16 mouse cellular contexts compared by ENCODE assay signal in genomic region chr13:76021782-76022181, GRCm38 (mm10). TPM values are rescaled to one million over a fixed set of nuclear protein-coding genes. Genes with fewer than 3 reads are reported as not detected.
DNase-seq lines count a peak whose midpoint lies in the region; ATAC-seq lines count a peak whose summit lies in the region.
"Had no signal": no experiment of that assay in that cellular context is flagged by ENCODE, and none has a peak within 500 bp of the region (broad histone marks: within the 10 kb centered on the region; RNA-seq: fewer than 3 reads in every experiment).

No protein-coding gene starts in this region.

- 0 out of 2 replicates have a peak, but pooled peaks cover 4% of the 10 kb centered on the region for H3K27me3 ChIP-seq in neural tube, embryonic 15.5 days (replicated peaks)
- H3K27me3 ChIP-seq: embryonic facial prominence, embryonic 15.5 days; heart, embryonic 15.5 days had no signal

- H3K36me3 ChIP-seq in neural tube, embryonic 15.5 days, result no peaks in the 10 kb centered on the region
- H3K36me3 ChIP-seq: embryonic facial prominence, embryonic 15.5 days; heart, embryonic 15.5 days had no signal

- 94% methylated on average over 2 of the region's 2 CpGs for WGBS in neural tube, embryonic 15.5 days

- peaks cover 11% of the 10 kb centered on the region for H3K4me1 ChIP-seq in neural tube, embryonic 15.5 days

- DNase-seq in frontal cortex, postnatal 25 days (ENCODE audit: low spot score in 2 of 2), result no peak
- peak; percentile 10 to 21 for DNase-seq in layer of hippocampus, postnatal 10 days (ENCODE audit: low spot score in 2 of 2)
- no peak for DNase-seq in layer of hippocampus, adult 9-10 months (ENCODE audit: low spot score)
- DNase-seq in 3T3-L1 (ENCODE audit: low read depth, low spot score) (peak; percentile 66), NIH3T3 (ENCODE audit: low read depth) (peak; percentile 64)
- DNase-seq in spleen, adult 18-20 months, result no peak
- DNase-seq: right cerebral cortex, postnatal 14 days had no signal

- H3K9ac ChIP-seq in neural tube, embryonic 15.5 days (replicated peaks), result no peak overlapping the region
- H3K9ac ChIP-seq: embryonic facial prominence, embryonic 15.5 days; heart, embryonic 15.5 days had no signal

- H3K27ac ChIP-seq in neural tube, embryonic 15.5 days (replicated peaks), result no peak overlapping the region
- H3K27ac ChIP-seq: embryonic facial prominence, embryonic 15.5 days; heart, embryonic 15.5 days; macrophage had no signal

- no peak overlapping the region for H3K4me3 ChIP-seq in neural tube, embryonic 15.5 days (replicated peaks)
- H3K4me3 ChIP-seq: embryonic facial prominence, embryonic 15.5 days; heart, embryonic 15.5 days had no signal

- no peaks in the 10 kb centered on the region for H3K9me3 ChIP-seq in neural tube, embryonic 15.5 days (replicated peaks)
- H3K9me3 ChIP-seq: embryonic facial prominence, embryonic 15.5 days; heart, embryonic 15.5 days had no signal

- peak; percentile 39; the same call in 1 of the 2 replicates for ATAC-seq in frontal cortex, adult (ENCODE audit: low TSS enrichment)
- no peak for ATAC-seq in neural tube, embryonic 15.5 days (ENCODE audit: low FRiP score)
- ATAC-seq: intestine, embryonic 16.5 days had no signal

- H3K4me2 ChIP-seq in neural tube, embryonic 15.5 days, result no peak overlapping the region
- H3K4me2 ChIP-seq: embryonic facial prominence, embryonic 15.5 days; heart, embryonic 15.5 days had no signal

RNA-seq across cellular contexts. Expression of gene Rfesd, which starts 3.3 kb away (rescaled TPM):
- 10 to 100 TPM; 19.7 to 20.4 TPM for total RNA-seq in layer of hippocampus, postnatal 10 days (2021)
- polyA plus RNA-seq in neural tube, embryonic 15.5 days (2015; fragmentation: Nextera tagmentation; extraction: Ambion mirVana), result 19.9 and 21.0 TPM in 2 replicates

RNA-seq across cellular contexts. Expression of gene Gpr150, which starts 35.0 kb away (rescaled TPM):
- total RNA-seq in layer of hippocampus, postnatal 10 days (2021), result 1 to 10 TPM; 4.5 to 4.7 TPM
- 4.7 and 4.9 TPM in 2 replicates for polyA plus RNA-seq in neural tube, embryonic 15.5 days (2015; fragmentation: Nextera tagmentation; extraction: Ambion mirVana)
- total RNA-seq: adrenal gland, adult 18-20 months had no signal
- polyA plus RNA-seq: embryonic facial prominence, embryonic 15.5 days; heart, embryonic 15.5 days; macrophage; testis, adult 2 months had no signal

RNA-seq across cellular contexts. Expression of gene Spata9, which starts 54.8 kb away (rescaled TPM):
- total RNA-seq in layer of hippocampus, postnatal 10 days (2021), result under 1 TPM; 0.51 to 0.62 TPM
- polyA plus RNA-seq in neural tube, embryonic 15.5 days (2015; fragmentation: Nextera tagmentation; extraction: Ambion mirVana), result 1.6 and 3.1 TPM in 2 replicates
- total RNA-seq: adrenal gland, adult 18-20 months; left cerebral cortex, postnatal 36 days had no signal
- polyA plus RNA-seq: macrophage had no signal

Comparison
In these comparisons a context has a peak if more than half of its experiments do, and no peak if none do; other contexts are left out.
1. DNase-seq: peak in layer of hippocampus, postnatal 10 days (2 of 2), 3T3-L1 (single experiment) and NIH3T3 (single experiment); none in frontal cortex, postnatal 25 days (0 of 2), layer of hippocampus, adult 9-10 months (single experiment) and spleen, adult 18-20 months (0 of 2).